Mouse (Mus musculus) layer of hippocampus, adult 18-20 months (tissue): ENCODE results near the gene Gm9376. TPM values are rescaled to one million over a fixed set of nuclear protein-coding genes. Genes with fewer than 3 reads are reported as not detected.

ENCODE experiments used
- DNase-seq, 2 experiments: peaks; one replicate each; pipeline ENCODE4 v3.0.0; 2022; ENCODE audit warnings: low spot score in 2 of 2
- microRNA-seq, 2 experiments: library from miRNA; unstranded; fragments of <30 nt; microRNA quantifications; one replicate each; pipeline ENCODE4 v1.2.0; 2021
- total RNA-seq, 2 experiments: library from RNA; stranded (reverse); gene quantifications; 2 replicates each; pipeline ENCODE4 v1.2.3; 2021

The Gm9376 gene
- total RNA-seq, 2 experiments from 2014 or later: not detected

GRCm38 (mm10) chr14:118282272-118282671 is 15.5 kb downstream of the Gm9376 start:
- no peak for DNase-seq

- no peak for DNase-seq
Measured at GRCm38 (mm10) chr14:118282917-118283316, 16.2 kb downstream of the Gm9376 start.

GRCm38 (mm10) chr14:118286096-118286495 is 19.3 kb downstream of the Gm9376 start:
- DNase-seq: peak; percentile 25 to 71

- peak in 1 of 2 experiments; percentile 26 for DNase-seq
Measured at GRCm38 (mm10) chr14:118289133-118289532, 22.4 kb downstream of the Gm9376 start.

GRCm38 (mm10) chr14:118290009-118290408 is 23.2 kb downstream of the Gm9376 start:
- DNase-seq: no peak

- no peak for DNase-seq
Measured at GRCm38 (mm10) chr14:118302606-118303005, 35.8 kb downstream of the Gm9376 start.

GRCm38 (mm10) chr14:118304560-118304959 is 37.8 kb downstream of the Gm9376 start:
- no peak for DNase-seq

GRCm38 (mm10) chr14:118305951-118306350 is 39.2 kb downstream of the Gm9376 start:
- DNase-seq: no peak

- no peak for DNase-seq
Measured at GRCm38 (mm10) chr14:118307060-118307459, 40.3 kb downstream of the Gm9376 start.

- DNase-seq: no peak
Measured at GRCm38 (mm10) chr14:118311703-118312102, 44.9 kb downstream of the Gm9376 start.

- no peak for DNase-seq
Measured at GRCm38 (mm10) chr14:118312664-118313063, 45.9 kb downstream of the Gm9376 start.

- DNase-seq: no peak
Measured at GRCm38 (mm10) chr14:118313931-118314330, 47.2 kb downstream of the Gm9376 start.

- peak in 1 of 2 experiments; percentile 10 for DNase-seq
Measured at GRCm38 (mm10) chr14:118317260-118317659, 50.5 kb downstream of the Gm9376 start.

Small RNA genes within 50 kb of the gene (microRNA-seq; reads per million reads assigned to microRNA genes)
- 0 reads per million in 2 experiments for gene Mir6241

Other genes starting within 250 kb of the Gm9376 start
- under 1 TPM; 0.46 to 0.62 TPM for gene Dct, start 214.7 kb upstream of the Gm9376 start, total RNA-seq
- 10 to 100 TPM in 1 of 2 experiments, 1 to 10 TPM in 1; 8.5 to 11.1 TPM for gene Tgds, start 134.2 kb upstream of the Gm9376 start, total RNA-seq
- gene Gpr180, start 129.8 kb upstream of the Gm9376 start, total RNA-seq: 10 to 100 TPM; 24.0 to 26.1 TPM
- 10 to 100 TPM; 10.7 to 12.5 TPM for gene Sox21, start 29.9 kb upstream of the Gm9376 start, total RNA-seq